Mouse (Mus musculus) kidney, adult 2 months (tissue): Measurements from ENCODE around the gene Ddx54.

Experiments used
- CTCF ChIP-seq: fragments of 200-500 bp; conservative IDR thresholded peaks from 2 replicates; pipeline ENCODE4 v1.5.1; 2011; ENCODE audit warnings: low read depth, mild to moderate bottlenecking, control low read depth, low read length, moderate library complexity, mixed read lengths; ENCODE audit not compliant: insufficient read depth, insufficient read length
- POLR2A ChIP-seq: fragments of 200-500 bp; IDR thresholded peaks from one replicate; pipeline ENCODE4 v1.6.1; 2011; ENCODE audit warnings: low read depth, low read length, control low read depth

DNA sequence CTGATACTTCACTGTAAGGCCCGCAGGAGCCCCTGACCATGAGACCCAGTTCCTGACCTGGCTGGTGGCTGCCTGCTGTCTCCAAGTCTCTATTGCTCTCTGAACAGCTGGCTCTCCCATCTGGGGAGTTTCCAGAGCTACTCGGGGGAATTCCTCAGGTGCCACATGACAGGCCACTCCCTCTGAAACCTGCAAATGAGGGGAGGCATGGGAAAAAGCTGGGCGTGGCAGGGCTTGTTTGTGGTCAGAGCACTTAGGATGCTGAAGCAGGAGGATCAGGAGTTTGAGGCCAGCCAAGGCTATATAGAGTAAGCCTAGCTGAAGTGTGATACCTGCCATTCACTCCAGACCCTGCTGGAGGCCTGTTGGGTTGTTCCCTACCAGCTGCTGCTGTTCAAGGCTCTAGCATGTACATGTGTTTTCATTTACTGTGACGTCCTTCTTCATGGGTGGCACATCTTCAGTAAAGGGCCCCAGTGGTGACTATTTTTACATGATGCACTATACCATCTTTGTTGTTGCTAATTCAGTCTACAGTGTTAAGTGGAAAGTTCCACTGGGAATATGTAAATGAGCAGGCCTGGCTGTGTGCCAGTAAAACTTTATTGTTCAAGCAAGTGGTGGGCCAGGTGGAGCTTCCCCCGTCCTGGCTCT lies 9.8 kb downstream of the Ddx54 start:
- no peak for TF ChIP-seq CTCF
- no peak for TF ChIP-seq POLR2A
